Mouse (Mus musculus) brain, embryonic 14.5 days (tissue): Measurements from ENCODE around the gene Zfhx3.

Experiments used
- CTCF ChIP-seq: fragments of 200-500 bp; IDR thresholded peaks from 2 replicates; pipeline ENCODE4 v1.5.1; 2012; ENCODE audit warnings: inconsistent platforms, mild to moderate bottlenecking, moderate library complexity, borderline replicate concordance; ENCODE audit not compliant: insufficient read depth, insufficient read length; ENCODE audit errors: extremely low read depth
- POLR2A ChIP-seq: fragments of 200-500 bp; IDR thresholded peaks from 2 replicates; pipeline ENCODE4 v1.6.1; 2012; ENCODE audit warnings: mild to moderate bottlenecking, inconsistent platforms, borderline replicate concordance; ENCODE audit not compliant: poor library complexity, insufficient read depth, insufficient read length, severe bottlenecking; ENCODE audit errors: extremely low read depth

GRCm38 (mm10) chr8:108778063-108778462, 835.6 kb downstream of the Zfhx3 start:
- no peak for TF ChIP-seq CTCF
- TF ChIP-seq POLR2A: no peak
